Mouse (Mus musculus) lung, embryonic 14.5 days (tissue): Measurements from ENCODE around the gene Rpl3. TPM values are rescaled to one million over a fixed set of nuclear protein-coding genes. Genes with fewer than 3 reads are reported as not detected.

Experiments
- ATAC-seq: fragments of 200-750 bp; cut with Nextera tagmentation; 2 replicates; pipeline ENCODE4 v1.8.0; 2017; ENCODE audit warnings: mild to moderate bottlenecking, moderate TSS enrichment, moderate library complexity; ENCODE audit not compliant: insufficient read depth
- DNase-seq: peaks from one replicate; pipeline ENCODE4 v3.0.0-alpha.2; 2015
- H3K27ac ChIP-seq: fragments of 300-500 bp; sonication (generic); 2 replicates; pipeline ENCODE4 v1.5.1; 2014; ENCODE audit warnings: low read depth, mild to moderate bottlenecking, moderate library complexity
- H3K27me3 ChIP-seq: fragments of 300-500 bp; sonication (generic); 2 replicates; pipeline ENCODE4 v1.6.1; 2014; ENCODE audit warnings: low read length, control low read depth; ENCODE audit not compliant: insufficient read depth
- H3K36me3 ChIP-seq: fragments of 300-500 bp; sonication (generic); 2 replicates; pipeline ENCODE4 v1.6.1; 2014; ENCODE audit warnings: control low read depth; ENCODE audit not compliant: insufficient read depth
- H3K4me1 ChIP-seq: fragments of 300-500 bp; sonication (generic); 2 replicates; pipeline ENCODE4 v1.6.1; 2014; ENCODE audit warnings: antibody characterized with exemption, control low read depth; ENCODE audit not compliant: insufficient read depth
- H3K4me2 ChIP-seq: fragments of 300-500 bp; sonication (generic); 2 replicates; pipeline ENCODE4 v1.6.1; 2014; ENCODE audit warnings: mild to moderate bottlenecking
- H3K4me3 ChIP-seq: fragments of 300-500 bp; sonication (generic); 2 replicates; pipeline ENCODE4 v1.5.1; 2014; ENCODE audit warnings: low read depth, low read length
- H3K9ac ChIP-seq: fragments of 300-500 bp; sonication (generic); 2 replicates; pipeline ENCODE4 v1.6.1; 2014
- H3K9me3 ChIP-seq: fragments of 300-500 bp; sonication (generic); 2 replicates; pipeline ENCODE4 v1.6.1; 2016; ENCODE audit warnings: low read depth, low read length, control low read depth
- CTCF ChIP-seq: IDR thresholded peaks from 2 replicates; pipeline ENCODE4 v1.5.1; 2016; ENCODE audit warnings: antibody characterized with exemption, low read depth
- WGBS: fragments of 180-500 bp; shearing (Covaris S2); extraction: QIAGEN DNeasy Blood & Tissue Kit; methylation state at CpG from one replicate; pipeline ENCODE4 v1.1.7; 2014; 5-methylcytosine and 5-hydroxymethylcytosine counted together
- polyA plus RNA-seq: library from polyadenylated mRNA; unstranded; fragments of >200 nt; fragmentation: Nextera tagmentation; extraction: Ambion mirVana; gene quantifications from 2 replicates; pipeline ENCODE4 v1.2.1, GENCODE M21; 2014

The Rpl3 gene
- polyA plus RNA-seq, 1 experiment from 2014 or later = 1,315 TPM

DNA sequence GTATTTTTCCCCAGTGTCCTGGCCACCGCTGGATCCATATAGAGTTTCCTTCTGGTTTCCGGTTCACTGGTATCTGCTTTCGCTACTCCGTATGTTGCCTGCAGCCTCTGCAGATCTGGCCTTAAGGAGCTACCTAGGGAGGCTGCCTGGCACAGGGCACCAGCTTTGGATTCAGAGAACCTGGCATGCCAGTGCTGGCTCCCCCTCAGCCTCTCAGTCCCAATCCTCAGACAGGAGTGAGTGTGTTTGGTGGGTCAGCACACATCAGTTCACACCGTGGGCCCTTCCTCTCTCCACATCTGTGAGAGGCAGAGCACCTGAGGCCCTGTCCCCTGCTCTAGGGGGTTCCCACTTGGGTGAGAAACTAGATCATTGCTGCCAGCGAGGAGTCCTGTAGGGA is 9.8 kb upstream of the Rpl3 start:
- ATAC-seq (no peak), DNase-seq (no peak)
- no peaks in the 10 kb centered on the region for H3K4me1 ChIP-seq
- H3K27me3 ChIP-seq = peaks cover 8% of the 10 kb centered on the region; the same call in 1 of the 2 replicates
- no peak overlapping the region for H3K9ac ChIP-seq
- H3K27ac ChIP-seq = no peak overlapping the region
- no peaks in the 10 kb centered on the region for H3K9me3 ChIP-seq
- no peak overlapping the region for H3K4me2 ChIP-seq
- H3K36me3 ChIP-seq = no peaks in the 10 kb centered on the region
- 75% methylated on average over 6 of the region's 6 CpGs for WGBS
- no peak for TF ChIP-seq CTCF
- H3K4me3 ChIP-seq = no peak overlapping the region

DNA sequence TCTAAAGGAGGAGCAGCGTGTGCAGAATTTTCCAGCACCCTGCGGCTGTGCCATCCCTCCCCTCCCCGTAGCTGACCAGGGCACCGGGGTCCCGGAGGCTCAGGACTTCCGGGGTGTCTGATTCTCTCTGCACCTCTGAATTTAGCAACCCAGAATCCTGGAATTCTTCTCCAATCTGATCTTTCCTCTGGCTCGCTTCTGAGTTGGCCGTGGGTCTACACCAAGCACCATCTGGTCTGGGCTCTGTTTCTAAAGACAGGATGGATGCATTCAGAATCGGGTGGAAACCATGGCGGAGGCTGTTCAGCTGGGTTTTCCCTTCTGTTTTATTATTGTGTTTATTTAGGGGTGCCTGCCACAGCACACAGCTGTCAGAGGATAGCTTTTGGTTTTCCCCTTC is 9.2 kb upstream of the Rpl3 start:
- Histone ChIP-seq H3K9me3 (no peaks in the 10 kb centered on the region), H3K36me3 (no peaks in the 10 kb centered on the region), H3K9ac (no peak overlapping the region), H3K27ac (no peak overlapping the region), H3K4me2 (no peak overlapping the region), H3K4me1 (no peaks in the 10 kb centered on the region), H3K27me3 (peaks cover 8% of the 10 kb centered on the region; the same call in 1 of the 2 replicates), H3K4me3 (no peak overlapping the region)
- DNase-seq = no peak
- TF ChIP-seq CTCF = no peak
- 74% methylated on average over 10 of the region's 10 CpGs for WGBS
- no peak for ATAC-seq

DNA sequence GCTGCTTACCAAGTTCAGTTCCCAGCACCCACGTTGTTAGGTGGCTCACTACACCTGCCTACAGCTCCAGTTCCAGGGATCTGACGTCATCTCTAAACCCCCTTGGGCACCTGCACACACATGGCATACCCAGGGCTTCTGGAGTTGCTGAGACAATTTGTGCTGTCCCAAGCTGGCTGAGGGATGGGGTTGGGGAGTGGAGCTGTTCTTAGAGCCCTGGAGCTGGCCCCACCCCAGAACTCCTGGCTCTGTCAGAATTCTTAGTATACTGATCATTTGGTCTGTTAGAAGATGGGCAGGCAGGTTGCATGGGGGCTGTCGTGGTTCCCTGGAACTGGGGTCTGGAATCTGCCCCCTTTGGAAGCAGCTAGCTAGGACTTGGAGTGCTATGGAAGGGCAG is 8.5 kb upstream of the Rpl3 start:
- Histone ChIP-seq H3K27ac (no peak overlapping the region), H3K4me3 (no peak overlapping the region), H3K4me1 (no peaks in the 10 kb centered on the region), H3K9ac (no peak overlapping the region), H3K27me3 (peaks cover 8% of the 10 kb centered on the region; the same call in 1 of the 2 replicates), H3K4me2 (no peak overlapping the region), H3K36me3 (no peaks in the 10 kb centered on the region), H3K9me3 (no peaks in the 10 kb centered on the region)
- DNase-seq = no peak
- ATAC-seq = no peak
- TF ChIP-seq CTCF = no peak
- 82% methylated on average over 3 of the region's 3 CpGs for WGBS

DNA sequence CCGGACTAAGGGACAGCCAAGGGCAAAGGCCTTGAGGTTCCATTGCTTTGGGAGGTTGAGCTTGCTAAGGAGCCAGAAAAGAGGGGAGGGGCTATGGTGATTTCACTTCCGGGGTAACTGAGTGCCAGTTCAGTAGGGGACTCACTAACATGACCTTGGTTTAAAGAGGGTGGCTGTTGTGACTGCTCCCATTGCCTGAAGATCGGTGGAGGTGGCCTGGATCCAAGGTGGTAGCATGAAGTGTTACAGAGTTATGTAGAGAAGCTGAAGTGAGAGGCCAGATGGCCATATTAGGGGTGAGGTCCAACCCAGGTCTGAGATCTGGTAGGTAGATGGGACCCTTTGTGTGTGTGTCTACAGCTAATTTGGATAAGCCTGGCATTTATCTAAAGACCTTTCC is 7.8 kb upstream of the Rpl3 start:
- H3K27ac ChIP-seq = no peak overlapping the region
- no peak overlapping the region for H3K4me2 ChIP-seq
- ATAC-seq (no peak), DNase-seq (no peak)
- WGBS = 61% methylated on average over 3 of the region's 3 CpGs
- TF ChIP-seq CTCF = no peak
- peaks cover 8% of the 10 kb centered on the region; the same call in 1 of the 2 replicates for H3K27me3 ChIP-seq
- H3K4me3 ChIP-seq = no peak overlapping the region
- no peaks in the 10 kb centered on the region for H3K4me1 ChIP-seq
- H3K9me3 ChIP-seq = no peaks in the 10 kb centered on the region
- H3K36me3 ChIP-seq = no peaks in the 10 kb centered on the region
- no peak overlapping the region for H3K9ac ChIP-seq

DNA sequence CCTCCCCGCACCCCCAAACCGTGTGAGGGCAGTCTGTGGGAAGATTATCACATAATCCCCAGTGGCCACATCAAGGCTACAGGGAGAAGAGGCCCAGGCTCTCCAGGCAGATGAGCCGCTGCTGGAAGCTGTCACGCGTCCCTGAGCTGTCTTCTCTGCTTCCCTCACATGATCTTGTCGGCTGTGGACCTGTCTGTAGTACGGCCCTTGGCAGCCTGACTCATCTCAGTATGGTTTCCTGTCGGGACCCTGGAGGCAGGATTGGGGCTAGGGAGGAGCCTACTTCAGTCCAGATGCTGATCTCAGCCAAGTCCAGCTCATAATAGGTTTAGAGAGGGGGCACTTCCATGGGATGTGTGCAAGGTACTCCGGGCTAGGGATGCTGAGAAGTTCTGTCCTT is 7.1 kb upstream of the Rpl3 start:
- 41% methylated on average over 9 of the region's 9 CpGs for WGBS
- no peak for TF ChIP-seq CTCF
- Histone ChIP-seq H3K4me1 (no peaks in the 10 kb centered on the region), H3K4me3 (no peak overlapping the region), H3K27me3 (peaks cover 8% of the 10 kb centered on the region; the same call in 1 of the 2 replicates), H3K27ac (no peak overlapping the region), H3K36me3 (no peaks in the 10 kb centered on the region), H3K9ac (no peak overlapping the region; the same call in 1 of the 2 replicates), H3K9me3 (no peaks in the 10 kb centered on the region), H3K4me2 (no peak overlapping the region)
- ATAC-seq (no peak), DNase-seq (no peak)

DNA sequence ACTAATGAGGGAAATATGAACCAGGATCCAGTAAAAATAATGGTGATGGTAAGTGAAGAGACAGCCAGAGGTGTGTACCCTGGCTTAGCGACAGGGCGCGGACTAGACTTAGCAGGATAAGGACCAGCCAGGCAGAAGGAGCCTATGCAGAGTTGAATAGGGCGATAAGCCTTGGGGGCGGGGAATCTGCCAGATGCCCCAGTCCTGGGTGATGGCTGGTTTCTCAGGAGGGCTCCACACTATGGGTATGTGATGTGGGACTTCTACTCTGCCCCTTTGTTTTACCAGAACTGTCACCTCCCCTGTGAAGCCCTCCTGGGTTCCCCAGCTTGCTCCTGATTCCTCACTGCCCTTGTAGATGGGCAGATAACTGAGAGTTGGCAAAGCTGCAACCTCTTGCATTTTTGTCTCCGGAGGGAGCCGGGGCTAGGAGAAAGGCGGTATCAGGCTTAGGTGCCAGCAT is 6.4 kb upstream of the Rpl3 start:
- peaks cover 9% of the 10 kb centered on the region for H3K27me3 ChIP-seq

DNA sequence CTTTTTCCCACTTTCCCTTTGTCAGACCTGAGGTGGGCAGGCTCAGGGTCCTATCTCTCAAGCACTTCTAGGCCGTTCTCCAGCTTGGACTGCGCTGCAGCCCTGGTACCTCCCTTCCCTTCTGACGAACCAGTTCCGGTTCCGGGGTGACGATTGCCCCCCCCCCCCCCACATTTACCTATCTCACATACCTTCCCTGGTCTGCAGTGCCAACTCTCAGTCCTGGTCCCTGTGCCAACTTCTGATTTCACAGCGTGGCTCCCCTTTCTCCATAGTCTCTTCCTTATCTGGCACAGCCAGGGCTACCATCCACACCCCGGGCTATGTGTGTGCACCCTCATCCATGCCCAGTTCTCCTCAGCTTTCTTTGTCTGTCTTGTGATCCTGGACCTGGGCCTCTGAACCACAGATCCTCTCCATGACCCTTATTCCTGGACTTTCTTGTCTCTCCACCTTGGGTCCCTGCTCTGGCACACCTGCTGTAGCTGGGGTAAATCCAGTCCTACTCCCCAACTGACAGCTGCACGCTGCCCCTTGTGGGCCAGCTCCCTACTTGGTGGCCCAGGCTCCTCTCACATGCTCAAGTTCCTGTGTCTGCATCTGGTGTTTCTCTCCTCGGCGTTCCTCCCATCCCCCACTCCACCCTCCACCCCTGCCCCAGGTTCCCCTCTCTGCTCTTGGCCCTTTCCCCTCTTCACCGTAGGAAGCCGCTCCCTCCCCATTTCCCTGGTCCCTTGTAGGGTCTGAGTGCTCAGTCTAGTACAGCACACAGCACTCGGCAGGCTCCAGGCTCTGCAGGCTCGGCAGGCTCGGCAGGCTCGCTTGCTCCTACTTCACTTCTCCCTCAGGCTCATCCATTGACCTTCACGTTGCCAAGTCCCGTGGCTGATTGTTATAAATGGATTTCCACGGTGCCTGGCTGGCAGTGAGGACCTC is 5.5 kb upstream of the Rpl3 start:
- DNase-seq (peak; percentile 77), ATAC-seq (peak; percentile 64)
- Histone ChIP-seq H3K4me1 (no peaks in the 10 kb centered on the region), H3K4me3 (no peak overlapping the region; the same call in 1 of the 2 replicates), H3K9me3 (no peaks in the 10 kb centered on the region), H3K9ac (peak overlapping the region; percentile 20; the same call in 1 of the 2 replicates), H3K27me3 (peaks cover 15% of the 10 kb centered on the region), H3K36me3 (no peaks in the 10 kb centered on the region), H3K4me2 (peak overlapping the region; percentile 33; the same call in 1 of the 2 replicates), H3K27ac (peak overlapping the region; percentile 48; the same call in 1 of the 2 replicates)
- WGBS = 20% methylated on average over 18 of the region's 20 CpGs
- TF ChIP-seq CTCF = no peak

More for the DNA sequence above, 6.4 kb upstream of the Rpl3 start:
- no peaks in the 10 kb centered on the region for H3K9me3 ChIP-seq
- WGBS = 21% methylated on average over 8 of the region's 8 CpGs
- no peak for TF ChIP-seq CTCF
- peak; percentile 68 for ATAC-seq
- H3K4me1 ChIP-seq = no peaks in the 10 kb centered on the region
- peak overlapping the region; percentile 33; the same call in 1 of the 2 replicates for H3K4me2 ChIP-seq
- no peak overlapping the region; the same call in 1 of the 2 replicates for H3K4me3 ChIP-seq
- no peaks in the 10 kb centered on the region for H3K36me3 ChIP-seq
- H3K9ac ChIP-seq = no peak overlapping the region
- no peak overlapping the region; the same call in 1 of the 2 replicates for H3K27ac ChIP-seq
- DNase-seq = no peak
